Mouse (Mus musculus) liver, adult 2 months (tissue): ENCODE measurements around the gene Gstt4. TPM values are rescaled to one million over a fixed set of nuclear protein-coding genes. Genes with fewer than 3 reads are reported as not detected.

ENCODE experiments used
- DNase-seq: peaks from one replicate; pipeline ENCODE4 v3.0.0-alpha.2; 2011; ENCODE audit warnings: low read depth, low spot score; ENCODE audit errors: extremely low read depth
- H3K27ac ChIP-seq: fragments of 200-500 bp; replicated peaks from 2 replicates; pipeline ENCODE4 v1.5.1; 2012; ENCODE audit warnings: low read depth, mild to moderate bottlenecking, control low read depth, inconsistent platforms, low read length; ENCODE audit not compliant: insufficient read depth
- H3K27me3 ChIP-seq: fragments of 200-500 bp; 2 replicates; pipeline ENCODE4 v1.6.1; 2012; ENCODE audit warnings: mild to moderate bottlenecking, moderate library complexity, low read length, inconsistent platforms; ENCODE audit not compliant: control insufficient read depth, insufficient read depth
- H3K36me3 ChIP-seq: fragments of 200-500 bp; 2 replicates; pipeline ENCODE4 v1.6.1; 2012; ENCODE audit warnings: low read length, inconsistent platforms; ENCODE audit not compliant: control insufficient read depth, insufficient read depth
- H3K4me1 ChIP-seq: fragments of 200-500 bp; 2 replicates; pipeline ENCODE4 v1.6.1; 2011; ENCODE audit warnings: low read length; ENCODE audit not compliant: control insufficient read depth, insufficient read depth
- H3K4me3 ChIP-seq: fragments of 200-500 bp; 2 replicates; pipeline ENCODE4 v1.5.1; 2011; ENCODE audit warnings: low read depth, mild to moderate bottlenecking, control low read depth, low read length, moderate library complexity; ENCODE audit not compliant: insufficient read depth
- H3K79me2 ChIP-seq: fragments of 200-500 bp; 2 replicates; pipeline ENCODE4 v1.6.1; 2012; ENCODE audit warnings: inconsistent platforms, mild to moderate bottlenecking, low read length, moderate library complexity; ENCODE audit not compliant: control insufficient read depth, insufficient read depth
- H3K9ac ChIP-seq: fragments of 200-500 bp; 2 replicates; pipeline ENCODE4 v1.6.1; 2012; ENCODE audit warnings: low read depth, mild to moderate bottlenecking, control low read depth, inconsistent platforms, low read length
- CTCF ChIP-seq: fragments of 200-500 bp; IDR thresholded peaks from 2 replicates; pipeline ENCODE4 v1.5.1; 2011; ENCODE audit warnings: low read depth, low read length, control low read depth
- POLR2A ChIP-seq: fragments of 200-500 bp; IDR thresholded peaks from 2 replicates; pipeline ENCODE4 v1.6.1; 2011; ENCODE audit warnings: low read length, control low read depth; ENCODE audit not compliant: insufficient read depth; ENCODE audit errors: extremely low read depth
- WGBS: fragments of 180-500 bp; shearing (Covaris S2); methylation state at CpG from one replicate; pipeline ENCODE4 v1.1.7; 2018; 5-methylcytosine and 5-hydroxymethylcytosine counted together
- polyA plus RNA-seq: library from polyadenylated mRNA; depleted of rRNA; stranded (reverse); fragments of >200 nt; gene quantifications from 2 replicates; pipeline ENCODE4 v1.2.3, GENCODE M21; 2012
- total RNA-seq: library from RNA; depleted of rRNA; stranded (reverse); fragments of >200 nt; gene quantifications from 2 replicates; pipeline ENCODE4 v1.2.3, GENCODE M21; 2014

Gstt4 gene
- total and polyA plus RNA-seq, 2 experiments, result 0.09 TPM; not detected in 1

DNA sequence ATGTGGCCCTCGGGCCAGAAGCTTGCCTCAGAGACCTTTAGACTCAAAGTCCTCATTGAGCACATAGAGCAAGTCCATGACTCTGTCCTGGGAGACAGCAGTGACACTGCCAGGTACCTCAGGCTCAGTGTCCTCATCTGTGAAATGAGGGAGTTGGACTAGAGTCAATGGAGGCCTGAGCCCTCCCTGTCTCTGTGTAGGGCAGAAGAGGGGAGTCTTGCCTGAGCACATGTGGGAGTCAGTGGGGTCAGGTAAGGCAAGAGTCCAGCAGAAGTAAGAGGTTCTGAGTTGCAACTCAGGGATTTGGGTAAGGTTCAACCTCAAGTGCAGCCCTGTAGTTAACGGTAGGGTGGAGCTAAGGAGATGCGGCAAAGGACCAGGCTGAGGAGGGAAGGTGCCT, 34.6 kb upstream of the Gstt4 start:
- H3K4me3 ChIP-seq, result no peak overlapping the region
- WGBS, result 61% methylated on average over 3 of the region's 3 CpGs
- no peaks in the 10 kb centered on the region for H3K79me2 ChIP-seq
- H3K27me3 ChIP-seq, result no peaks in the 10 kb centered on the region
- peaks cover 4% of the 10 kb centered on the region for H3K4me1 ChIP-seq
- TF ChIP-seq CTCF (no peak), POLR2A (no peak)
- DNase-seq, result peak; percentile 53
- no peak overlapping the region for H3K27ac ChIP-seq
- H3K9ac ChIP-seq, result no peak overlapping the region
- no peaks in the 10 kb centered on the region for H3K36me3 ChIP-seq

DNA sequence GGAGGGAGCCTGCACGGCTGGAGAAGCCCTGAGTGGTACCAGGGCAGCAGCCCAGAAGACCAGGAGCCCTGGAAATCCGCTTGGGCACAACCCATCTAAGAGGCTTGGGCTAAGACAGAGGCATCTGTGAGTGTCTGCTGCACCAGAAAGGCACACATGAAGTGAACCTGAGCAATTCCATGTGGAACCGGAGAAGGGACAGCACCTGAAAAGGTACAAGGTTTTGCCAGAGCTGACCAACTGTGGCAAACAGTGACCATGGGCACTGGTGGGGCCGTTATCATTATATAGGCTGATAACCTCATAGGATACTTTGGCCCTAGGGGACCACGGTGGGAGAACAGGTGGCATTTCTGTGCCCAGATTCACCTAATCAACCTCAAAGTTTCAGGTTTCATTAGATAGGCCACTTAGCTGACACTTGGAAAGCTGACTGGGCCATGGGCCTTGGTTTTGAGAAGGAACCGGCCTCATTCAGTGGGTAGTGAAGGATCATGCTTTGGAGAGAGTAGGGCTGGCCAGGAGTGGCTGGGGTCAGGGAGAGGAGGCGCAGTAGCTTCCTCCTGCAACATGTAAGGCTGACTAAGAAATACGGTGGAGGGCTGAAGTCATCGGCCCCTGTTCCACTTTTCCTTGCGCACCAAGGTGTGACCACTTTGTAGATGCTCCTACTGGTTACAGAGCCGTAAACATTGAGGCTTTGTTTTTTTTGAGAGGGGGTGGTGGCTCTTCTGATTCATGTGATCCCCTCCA, 34.0 kb upstream of the Gstt4 start:
- no peaks in the 10 kb centered on the region for H3K36me3 ChIP-seq
- no peak overlapping the region for H3K9ac ChIP-seq
- H3K4me3 ChIP-seq, result no peak overlapping the region
- no peaks in the 10 kb centered on the region for H3K79me2 ChIP-seq
- no peak for TF ChIP-seq CTCF
- TF ChIP-seq POLR2A, result no peak
- no peak for DNase-seq
- no peaks in the 10 kb centered on the region for H3K27me3 ChIP-seq
- 91% methylated on average over 11 of the region's 11 CpGs for WGBS
- H3K27ac ChIP-seq, result no peak overlapping the region
- H3K4me1 ChIP-seq, result peaks cover 4% of the 10 kb centered on the region

GRCm38 (mm10) chr10:75855416-75855981, 33.2 kb upstream of the Gstt4 start:
- H3K27ac ChIP-seq, result no peak overlapping the region
- H3K9ac ChIP-seq, result no peak overlapping the region
- no peaks in the 10 kb centered on the region for H3K27me3 ChIP-seq
- no peaks in the 10 kb centered on the region for H3K36me3 ChIP-seq
- WGBS, result 94% methylated on average over 15 of the region's 15 CpGs
- DNase-seq, result no peak
- TF ChIP-seq CTCF (no peak), POLR2A (no peak)
- H3K79me2 ChIP-seq, result no peaks in the 10 kb centered on the region
- H3K4me3 ChIP-seq, result no peak overlapping the region
- peaks cover 4% of the 10 kb centered on the region for H3K4me1 ChIP-seq

GRCm38 (mm10) chr10:75854791-75855190, 32.4 kb upstream of the Gstt4 start:
- 76% methylated on average over 6 of the region's 6 CpGs for WGBS
- H3K27me3 ChIP-seq, result no peaks in the 10 kb centered on the region
- peaks cover 4% of the 10 kb centered on the region for H3K4me1 ChIP-seq
- no peak for TF ChIP-seq POLR2A
- TF ChIP-seq CTCF, result no peak
- H3K4me3 ChIP-seq, result no peak overlapping the region
- no peak overlapping the region for H3K9ac ChIP-seq
- H3K27ac ChIP-seq, result no peak overlapping the region
- H3K36me3 ChIP-seq, result no peaks in the 10 kb centered on the region
- no peak for DNase-seq
- H3K79me2 ChIP-seq, result no peaks in the 10 kb centered on the region

DNA sequence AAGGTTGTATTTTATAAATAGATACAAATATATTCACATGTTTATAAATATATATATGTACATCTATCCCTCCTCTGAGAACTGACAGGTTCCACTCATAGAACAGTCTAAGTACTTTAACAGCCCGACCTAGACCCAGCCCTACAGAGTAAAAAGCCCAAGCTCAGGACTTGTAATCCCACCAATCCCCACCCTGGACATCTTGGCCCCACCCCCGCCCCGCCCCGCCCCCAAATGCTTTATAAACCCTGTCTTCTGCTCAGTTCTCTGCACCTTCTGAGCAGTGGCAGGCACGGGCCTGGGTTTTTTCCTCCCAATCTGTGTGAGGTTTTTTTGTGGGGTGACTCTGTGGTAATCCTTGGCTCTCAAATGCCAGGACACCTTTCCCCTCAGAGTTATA, 31.8 kb upstream of the Gstt4 start:
- Histone ChIP-seq H3K36me3 (no peaks in the 10 kb centered on the region), H3K27me3 (no peaks in the 10 kb centered on the region), H3K9ac (no peak overlapping the region), H3K79me2 (no peaks in the 10 kb centered on the region), H3K4me1 (peaks cover 4% of the 10 kb centered on the region), H3K4me3 (no peak overlapping the region), H3K27ac (no peak overlapping the region)
- WGBS, result 55% methylated on average over 5 of the region's 5 CpGs
- no peak for TF ChIP-seq CTCF
- TF ChIP-seq POLR2A, result no peak
- no peak for DNase-seq

GRCm38 (mm10) chr10:75853452-75853851, 31.1 kb upstream of the Gstt4 start:
- DNase-seq, result peak; percentile 76
- H3K27me3 ChIP-seq, result no peaks in the 10 kb centered on the region
- 6% methylated on average over 10 of the region's 10 CpGs for WGBS
- no peak overlapping the region for H3K4me3 ChIP-seq
- H3K27ac ChIP-seq, result no peak overlapping the region
- no peaks in the 10 kb centered on the region for H3K36me3 ChIP-seq
- peaks cover 4% of the 10 kb centered on the region for H3K4me1 ChIP-seq
- no peak overlapping the region for H3K9ac ChIP-seq
- TF ChIP-seq POLR2A, result no peak
- peak; percentile 50 for TF ChIP-seq CTCF
- no peaks in the 10 kb centered on the region for H3K79me2 ChIP-seq
